Mouse (Mus musculus) midbrain, embryonic 11.5 days (tissue): ENCODE measurements around the gene Hist1h2bg. TPM values are rescaled to one million over a fixed set of nuclear protein-coding genes. Genes with fewer than 3 reads are reported as not detected.
"Not testable (repeated sequence)": the region's sequence is repeated elsewhere in the genome, so short reads cannot be mapped to it uniquely, and the experiment has no call there.

Source experiments
- ATAC-seq: fragments of 200-750 bp; cut with Nextera tagmentation; 2 replicates; pipeline ENCODE4 v1.8.0; 2017; ENCODE audit warnings: moderate TSS enrichment, moderate library complexity; ENCODE audit not compliant: low FRiP score
- DNase-seq: peaks from one replicate; pipeline ENCODE4 v3.0.0; 2015; ENCODE audit warnings: low spot score; ENCODE audit errors: missing footprints
- H3K27ac ChIP-seq: fragments of 300-500 bp; sonication (generic); 2 replicates; pipeline ENCODE4 v1.5.1; 2014; ENCODE audit warnings: low read depth, low read length
- H3K27me3 ChIP-seq: fragments of 300-500 bp; sonication (generic); 2 replicates; pipeline ENCODE4 v1.6.1; 2014; ENCODE audit warnings: mild to moderate bottlenecking, low read length, moderate library complexity, mixed read lengths; ENCODE audit not compliant: control insufficient read depth, insufficient read depth
- H3K36me3 ChIP-seq: fragments of 300-500 bp; sonication (generic); 2 replicates; pipeline ENCODE4 v1.6.1; 2014; ENCODE audit warnings: mild to moderate bottlenecking, low read length, moderate library complexity, mixed read lengths; ENCODE audit not compliant: control insufficient read depth, insufficient read depth
- H3K4me1 ChIP-seq: fragments of 300-500 bp; sonication (generic); 2 replicates; pipeline ENCODE4 v1.6.1; 2014; ENCODE audit warnings: low read length; ENCODE audit not compliant: control insufficient read depth, insufficient read depth
- H3K4me2 ChIP-seq: fragments of 300-500 bp; sonication (generic); 2 replicates; pipeline ENCODE4 v1.6.1; 2014; ENCODE audit warnings: mild to moderate bottlenecking, moderate library complexity
- H3K4me3 ChIP-seq: fragments of 300-500 bp; sonication (generic); 2 replicates; pipeline ENCODE4 v1.5.1; 2014; ENCODE audit warnings: low read depth, low read length
- H3K9ac ChIP-seq: fragments of 300-500 bp; sonication (generic); 2 replicates; pipeline ENCODE4 v1.6.1; 2014; ENCODE audit warnings: low read length
- H3K9me3 ChIP-seq: fragments of 300-500 bp; sonication (generic); 2 replicates; pipeline ENCODE4 v1.6.1; 2016; ENCODE audit warnings: low read length; ENCODE audit not compliant: control insufficient read depth
- WGBS: fragments of 180-500 bp; shearing (Covaris S2); extraction: QIAGEN DNeasy Blood & Tissue Kit; methylation state at CpG from one replicate; pipeline ENCODE4 v1.1.7; 2014; 5-methylcytosine and 5-hydroxymethylcytosine counted together
- polyA plus RNA-seq: library from polyadenylated mRNA; unstranded; fragments of >200 nt; fragmentation: Nextera tagmentation; extraction: Ambion mirVana; gene quantifications from 2 replicates; pipeline ENCODE4 v1.2.1, GENCODE M21; 2014

Hist1h2bg gene
- polyA plus RNA-seq, 1 experiment from 2014 or later = 6.2 TPM

DNA sequence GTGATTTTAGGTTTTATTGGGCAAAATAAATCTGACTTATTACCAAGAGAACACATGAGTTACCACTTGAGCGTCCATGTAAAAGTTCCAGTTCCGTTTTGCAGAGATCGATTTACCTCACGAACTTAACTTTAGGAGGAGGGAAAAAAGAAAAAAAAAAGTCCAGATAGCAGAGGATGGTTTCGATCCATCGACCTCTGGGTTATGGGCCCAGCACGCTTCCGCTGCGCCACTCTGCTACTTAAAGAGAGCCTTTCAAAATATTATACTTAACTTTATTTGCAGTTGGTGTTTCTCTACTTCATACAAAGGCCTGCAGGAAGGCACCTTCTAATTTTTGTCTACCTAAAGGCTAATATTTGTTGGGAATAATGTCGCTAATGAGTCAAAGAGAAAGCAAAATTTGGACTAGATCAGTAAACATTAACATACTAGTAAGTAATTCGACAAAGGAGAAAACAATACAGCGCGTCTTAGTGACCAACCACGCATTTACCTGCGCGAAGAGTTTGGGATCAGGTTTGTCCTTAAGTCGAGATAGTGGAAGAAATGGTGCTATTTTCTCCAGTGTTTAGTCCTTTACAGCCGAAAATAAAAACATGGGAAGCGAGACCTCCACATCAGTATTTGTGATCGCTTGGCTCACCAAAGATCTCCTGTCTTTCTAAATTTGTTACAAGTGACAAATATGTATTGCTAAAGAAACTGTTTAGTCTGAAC, 40.9 kb upstream of the Hist1h2bg start:
- Histone ChIP-seq H3K36me3 (no peaks in the 10 kb centered on the region), H3K4me2 (peak overlapping the region; percentile 45), H3K4me1 (peaks cover 10% of the 10 kb centered on the region; the same call in 1 of the 2 replicates), H3K27ac (peak overlapping the region; percentile 98), H3K4me3 (peak overlapping the region; percentile 45), H3K9me3 (no peaks in the 10 kb centered on the region), H3K9ac (peak overlapping the region; percentile 86), H3K27me3 (no peaks in the 10 kb centered on the region)
- ATAC-seq = no peak
- WGBS = under 1% methylated on average over 20 of the region's 20 CpGs
- peak; percentile 97 for DNase-seq

DNA sequence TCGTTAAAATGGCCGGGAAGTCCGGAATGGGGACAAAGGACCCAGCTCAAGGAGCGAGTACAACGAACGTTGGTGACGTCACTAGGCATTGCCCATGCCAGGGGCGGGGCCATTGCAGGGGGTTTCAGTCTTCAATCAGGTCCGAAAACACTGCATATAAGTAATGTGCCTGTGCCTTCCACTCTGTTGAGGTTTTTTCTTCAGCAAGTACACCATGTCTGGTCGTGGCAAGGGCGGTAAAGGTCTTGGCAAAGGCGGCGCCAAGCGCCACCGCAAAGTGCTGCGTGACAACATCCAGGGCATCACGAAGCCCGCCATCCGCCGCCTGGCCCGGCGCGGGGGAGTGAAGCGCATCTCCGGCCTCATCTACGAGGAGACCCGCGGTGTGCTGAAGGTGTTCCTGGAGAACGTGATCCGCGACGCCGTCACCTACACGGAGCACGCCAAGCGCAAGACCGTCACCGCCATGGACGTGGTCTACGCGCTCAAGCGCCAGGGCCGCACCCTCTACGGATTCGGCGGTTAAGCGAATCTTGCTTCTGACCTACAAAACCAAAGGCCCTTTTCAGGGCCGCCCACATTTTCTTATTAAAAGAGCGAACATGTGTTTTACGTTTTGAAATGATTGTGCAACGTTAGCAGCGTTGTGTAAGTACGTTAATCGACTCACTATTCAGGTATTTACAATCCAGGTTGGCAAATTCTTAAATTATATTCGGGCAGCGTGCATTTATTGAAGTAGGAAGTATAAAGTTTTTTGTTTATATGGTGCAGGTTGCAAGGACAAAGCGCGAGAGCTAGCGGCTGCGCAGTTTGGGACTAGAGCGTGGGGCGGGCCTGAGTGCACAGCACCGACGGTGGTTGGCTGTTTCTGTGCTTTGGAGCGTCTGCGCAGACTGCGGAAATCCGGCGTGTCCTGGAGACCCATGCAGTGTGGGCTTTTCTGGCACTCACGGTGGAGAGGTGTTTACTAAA, 40.0 kb upstream of the Hist1h2bg start, which contains the start of gene Hist1h4h:
TSS of gene Hist1h4h (plus strand) at position 150 of the 975 bp plus-strand sequence.
- Histone ChIP-seq H3K27me3 (no peaks in the 10 kb centered on the region), H3K27ac (peak within 1 kb of the TSS; percentile 98), H3K4me2 (peak within 1 kb of the TSS; percentile 45), H3K36me3 (no peaks in the 10 kb centered on the region), H3K9me3 (no peaks in the 10 kb centered on the region), H3K4me1 (peaks cover 11% of the 10 kb centered on the region), H3K9ac (peak within 1 kb of the TSS; percentile 86), H3K4me3 (peak within 1 kb of the TSS; percentile 45)
- under 1% methylated on average over 57 of the region's 70 CpGs for WGBS
- ATAC-seq (peak; percentile 75), DNase-seq (peak; percentile 99)

DNA sequence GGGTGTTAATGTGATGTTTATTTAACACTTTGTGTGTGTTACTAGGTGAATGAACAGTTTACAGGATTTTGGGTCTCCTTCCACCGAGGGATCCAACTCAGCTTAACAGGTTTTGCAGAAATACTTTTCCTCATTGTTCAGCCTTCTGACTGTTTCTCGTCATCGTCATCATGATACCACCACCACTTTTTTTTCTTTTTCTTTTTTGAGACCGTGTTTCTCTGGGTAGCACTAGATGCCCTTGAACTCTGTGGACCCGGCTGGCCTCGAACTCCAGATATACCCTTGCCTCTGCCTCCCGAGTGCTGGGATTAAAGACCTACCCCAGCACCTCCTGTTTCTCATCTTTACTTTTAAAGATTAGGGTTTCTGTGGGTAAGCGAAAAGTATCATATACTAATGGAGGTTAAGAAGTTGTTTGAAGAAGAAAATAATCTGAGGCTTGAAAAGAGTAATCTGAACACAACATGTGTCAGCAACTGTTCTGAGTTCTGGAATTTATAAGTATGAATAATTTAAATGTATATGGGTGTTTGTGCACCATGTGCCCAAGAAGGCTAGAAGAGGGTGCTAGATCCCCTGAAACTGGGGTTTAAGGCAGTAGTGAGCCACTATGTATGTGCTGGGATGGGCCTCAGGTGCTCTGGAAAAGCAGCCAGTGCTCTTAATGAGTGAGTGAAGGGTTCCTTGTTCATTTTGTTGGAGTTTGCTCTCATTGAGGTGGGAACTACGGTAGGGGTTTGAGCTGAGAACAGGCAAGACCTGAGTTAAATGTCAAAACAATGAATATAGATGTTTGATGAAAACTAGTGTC, 38.7 kb upstream of the Hist1h2bg start:
- H3K36me3 ChIP-seq = no peaks in the 10 kb centered on the region
- no peaks in the 10 kb centered on the region for H3K27me3 ChIP-seq
- WGBS = 23% methylated on average over 9 of the region's 9 CpGs
- ATAC-seq = no peak
- peak overlapping the region; percentile 45 for H3K4me2 ChIP-seq
- H3K4me3 ChIP-seq = peak overlapping the region; percentile 45
- DNase-seq = peak; percentile 91
- peak overlapping the region; percentile 98 for H3K27ac ChIP-seq
- H3K9ac ChIP-seq = peak overlapping the region; percentile 86
- H3K9me3 ChIP-seq = no peaks in the 10 kb centered on the region
- H3K4me1 ChIP-seq = peaks cover 19% of the 10 kb centered on the region

DNA sequence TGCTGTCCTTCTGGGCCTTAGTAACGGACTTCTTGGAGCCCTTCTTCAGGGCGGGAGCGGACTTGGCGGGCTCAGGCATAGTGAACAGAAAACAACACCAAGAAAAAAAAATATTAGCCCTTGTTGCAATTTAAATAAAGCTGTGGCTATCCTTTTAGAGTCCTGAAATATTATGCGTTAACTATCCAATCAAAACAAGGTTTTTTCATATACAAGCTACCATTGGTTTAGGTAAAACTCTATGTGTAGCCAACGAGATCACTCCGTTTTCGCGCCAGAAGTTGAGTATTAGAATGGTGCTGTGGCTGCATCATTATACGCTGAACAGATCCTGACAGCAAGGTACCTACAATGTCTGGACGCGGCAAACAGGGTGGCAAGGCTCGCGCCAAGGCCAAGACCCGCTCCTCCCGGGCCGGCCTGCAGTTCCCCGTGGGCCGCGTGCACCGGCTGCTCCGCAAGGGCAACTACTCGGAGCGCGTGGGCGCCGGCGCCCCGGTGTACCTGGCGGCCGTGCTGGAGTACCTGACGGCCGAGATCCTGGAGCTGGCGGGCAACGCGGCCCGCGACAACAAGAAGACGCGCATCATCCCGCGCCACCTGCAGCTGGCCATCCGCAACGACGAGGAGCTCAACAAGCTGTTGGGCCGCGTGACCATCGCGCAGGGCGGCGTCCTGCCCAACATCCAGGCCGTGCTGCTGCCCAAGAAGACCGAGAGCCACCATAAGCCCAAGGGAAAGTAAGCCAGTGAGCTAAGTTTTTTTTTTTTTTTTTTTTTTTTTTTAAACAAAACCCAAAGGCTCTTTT, 37.4 kb upstream of the Hist1h2bg start, which contains the start of gene Hist1h2af:
TSS of gene Hist1h2af (plus strand) at position 347 of the 808 bp plus-strand sequence.
- DNase-seq (peak; percentile 94), ATAC-seq (peak; percentile 64)
- H3K27me3 ChIP-seq, H3K9me3 ChIP-seq, H3K36me3 ChIP-seq: not testable (repeated sequence)
- Histone ChIP-seq H3K27ac (peak within 1 kb of the TSS; percentile 98), H3K4me2 (peak within 1 kb of the TSS; percentile 45), H3K4me3 (peak within 1 kb of the TSS; percentile 48), H3K4me1 (peaks cover 19% of the 10 kb centered on the region), H3K9ac (peak within 1 kb of the TSS; percentile 66)
- WGBS = under 1% methylated on average over 22 of the region's 53 CpGs

DNA sequence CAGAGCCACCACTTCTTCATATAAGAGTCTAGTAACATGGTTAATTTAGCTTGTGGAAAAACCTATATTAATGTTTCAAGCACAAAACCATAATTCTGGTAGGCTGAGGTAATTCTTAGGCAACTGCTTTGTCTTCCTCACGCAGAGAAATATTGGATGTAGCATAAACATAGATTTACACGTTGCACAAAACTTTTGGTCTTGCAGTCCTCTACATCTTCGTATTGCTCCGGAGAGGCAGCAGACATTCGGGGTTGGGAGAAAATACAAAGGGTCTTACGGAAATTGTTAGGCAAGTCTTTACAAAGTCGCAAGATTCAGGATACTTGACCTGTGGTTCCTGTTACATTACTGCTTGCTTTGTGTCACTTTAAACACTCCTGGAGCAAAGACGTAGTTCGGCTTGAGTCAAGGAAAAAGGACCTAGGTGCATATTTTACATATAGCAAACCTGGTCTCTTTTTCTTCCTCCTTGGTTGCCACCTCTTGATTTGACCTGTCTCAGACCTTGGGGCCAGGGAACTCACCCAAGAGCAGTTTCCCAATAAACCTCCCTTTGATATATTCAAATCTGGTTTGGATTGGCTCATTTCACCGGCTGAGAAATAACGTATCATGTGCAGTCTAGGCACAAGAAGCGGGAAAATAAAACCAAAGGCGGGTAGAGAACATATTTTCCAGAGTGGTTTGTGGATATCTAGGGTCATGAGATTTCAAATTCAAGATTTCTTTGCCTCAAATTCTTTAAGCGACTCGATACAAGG, 36.6 kb upstream of the Hist1h2bg start:
- Histone ChIP-seq H3K36me3 (no peaks in the 10 kb centered on the region), H3K4me1 (peaks cover 16% of the 10 kb centered on the region), H3K9me3 (no peaks in the 10 kb centered on the region), H3K4me3 (peak overlapping the region; percentile 48), H3K9ac (peak overlapping the region; percentile 66), H3K27ac (peak overlapping the region; percentile 98), H3K4me2 (peak overlapping the region; percentile 45), H3K27me3 (no peaks in the 10 kb centered on the region)
- WGBS = under 1% methylated on average over 15 of the region's 15 CpGs
- ATAC-seq = peak; percentile 10
- DNase-seq = peak; percentile 97

DNA sequence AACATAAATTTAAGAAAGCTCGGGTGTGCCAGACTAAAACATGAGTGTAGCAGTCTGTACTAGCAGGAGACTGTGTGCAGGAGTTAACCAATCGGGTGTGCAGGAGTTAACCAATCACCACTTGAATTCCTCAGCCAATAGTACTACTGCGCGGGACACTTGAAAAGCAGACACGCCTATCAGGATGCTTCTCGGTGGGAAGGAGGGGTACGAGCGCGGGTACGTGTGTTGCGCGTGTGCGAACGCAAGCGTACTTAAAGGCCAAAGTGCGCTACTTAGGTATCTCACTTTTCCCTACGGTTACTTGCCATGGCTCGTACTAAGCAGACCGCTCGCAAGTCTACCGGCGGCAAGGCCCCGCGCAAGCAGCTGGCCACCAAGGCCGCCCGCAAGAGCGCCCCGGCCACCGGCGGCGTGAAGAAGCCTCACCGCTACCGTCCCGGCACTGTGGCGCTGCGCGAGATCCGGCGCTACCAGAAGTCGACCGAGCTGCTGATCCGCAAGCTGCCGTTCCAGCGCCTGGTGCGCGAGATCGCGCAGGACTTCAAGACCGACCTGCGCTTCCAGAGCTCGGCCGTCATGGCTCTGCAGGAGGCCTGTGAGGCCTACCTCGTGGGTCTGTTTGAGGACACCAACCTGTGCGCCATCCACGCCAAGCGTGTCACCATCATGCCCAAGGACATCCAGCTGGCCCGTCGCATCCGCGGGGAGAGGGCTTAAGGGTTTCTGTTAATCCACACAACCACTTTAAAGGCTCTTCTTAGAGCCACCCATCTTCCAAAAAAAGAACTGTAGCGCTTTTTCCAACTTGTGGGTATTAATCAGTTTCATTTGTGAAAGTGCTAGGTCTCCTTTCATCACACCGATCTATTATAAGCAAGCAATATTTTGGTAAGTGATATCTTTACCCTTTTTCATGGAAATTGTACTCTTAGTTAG, 35.8 kb upstream of the Hist1h2bg start, which contains the start of gene Hist1h3g:
TSS of gene Hist1h3g (plus strand) at position 286 of the 939 bp plus-strand sequence.
- not testable (repeated sequence) for H3K9me3 ChIP-seq, H3K27me3 ChIP-seq, H3K36me3 ChIP-seq
- H3K4me1 ChIP-seq = peaks cover 16% of the 10 kb centered on the region
- DNase-seq = peak; percentile 98
- peak within 1 kb of the TSS; percentile 98 for H3K27ac ChIP-seq
- ATAC-seq = peak; percentile 92
- WGBS = under 1% methylated on average over 48 of the region's 62 CpGs
- H3K9ac ChIP-seq = peak within 1 kb of the TSS; percentile 69
- peak within 1 kb of the TSS; percentile 45 for H3K4me2 ChIP-seq
- H3K4me3 ChIP-seq = peak within 1 kb of the TSS; percentile 48
